Mouse (Mus musculus) heart, adult 2 months (tissue): Measurements from ENCODE around the gene Zc3h13.
A peak's percentile ranks its signal among the peaks of the same experiment; 100 is the strongest.

ENCODE experiments used
- CTCF ChIP-seq: fragments of 200-600 bp; IDR thresholded peaks from 2 replicates; pipeline ENCODE4 v1.8.1; 2022; ENCODE audit warnings: antibody characterized with exemption, mild to moderate bottlenecking, moderate library complexity
- EP300 ChIP-seq: fragments of 200-500 bp; IDR thresholded peaks from 2 replicates; pipeline ENCODE4 v1.6.1; 2011; ENCODE audit warnings: low read depth, low read length, control low read depth; ENCODE audit not compliant: insufficient read depth

DNA sequence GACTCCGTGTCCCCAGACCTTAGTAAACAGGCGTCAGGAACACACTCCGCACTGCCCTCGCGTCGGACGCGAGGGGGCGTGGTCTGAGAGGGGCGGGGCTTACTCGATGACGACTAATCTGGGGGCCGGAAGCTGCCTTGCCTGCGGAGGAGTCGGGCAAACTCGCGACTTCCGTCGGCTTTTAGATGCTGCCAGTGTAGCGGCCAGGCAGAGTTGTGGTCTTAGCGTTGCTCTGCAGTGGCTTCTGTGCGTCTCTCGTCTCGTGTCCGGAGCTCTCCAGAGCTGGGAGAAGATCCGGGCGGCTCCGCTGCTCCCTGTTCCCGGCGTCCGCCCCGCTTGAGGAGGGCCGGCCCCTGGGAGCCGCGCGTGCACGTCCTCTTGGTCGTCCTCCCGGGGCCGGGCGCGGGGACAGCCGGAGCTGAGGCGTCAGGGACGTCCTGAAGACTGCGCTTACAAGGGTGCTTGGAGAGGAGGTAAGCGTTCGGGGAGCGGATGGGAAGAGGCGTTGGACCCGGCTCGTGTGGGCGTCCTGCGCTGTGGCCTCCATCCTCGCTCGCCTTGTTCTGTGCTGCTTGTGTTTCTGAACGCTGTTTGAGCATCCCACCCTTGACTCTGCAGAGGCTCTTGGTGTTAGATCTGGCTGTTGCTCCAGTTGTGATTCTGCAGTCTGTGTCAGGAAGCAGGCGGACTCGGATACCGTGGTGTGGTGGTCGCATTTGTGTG is at the start of gene Zc3h13:
- no peak for TF ChIP-seq CTCF
- peak; percentile 48; the same call in 1 of the 2 replicates for TF ChIP-seq EP300
